Mouse (Mus musculus) central nervous system, embryonic 11.5 days (tissue): ENCODE measurements around the gene Kazn. TPM values are rescaled to one million over a fixed set of nuclear protein-coding genes. Genes with fewer than 3 reads are reported as not detected.

Source experiments
- polyA plus RNA-seq: library from polyadenylated mRNA; depleted of rRNA; stranded (reverse); fragments of >200 nt; gene quantifications from 2 replicates; pipeline ENCODE4 v1.2.3, GENCODE M21; 2012; rRNA removed

Kazn gene
- 26.1 and 29.0 TPM in 2 replicates for polyA plus RNA-seq

DNA sequence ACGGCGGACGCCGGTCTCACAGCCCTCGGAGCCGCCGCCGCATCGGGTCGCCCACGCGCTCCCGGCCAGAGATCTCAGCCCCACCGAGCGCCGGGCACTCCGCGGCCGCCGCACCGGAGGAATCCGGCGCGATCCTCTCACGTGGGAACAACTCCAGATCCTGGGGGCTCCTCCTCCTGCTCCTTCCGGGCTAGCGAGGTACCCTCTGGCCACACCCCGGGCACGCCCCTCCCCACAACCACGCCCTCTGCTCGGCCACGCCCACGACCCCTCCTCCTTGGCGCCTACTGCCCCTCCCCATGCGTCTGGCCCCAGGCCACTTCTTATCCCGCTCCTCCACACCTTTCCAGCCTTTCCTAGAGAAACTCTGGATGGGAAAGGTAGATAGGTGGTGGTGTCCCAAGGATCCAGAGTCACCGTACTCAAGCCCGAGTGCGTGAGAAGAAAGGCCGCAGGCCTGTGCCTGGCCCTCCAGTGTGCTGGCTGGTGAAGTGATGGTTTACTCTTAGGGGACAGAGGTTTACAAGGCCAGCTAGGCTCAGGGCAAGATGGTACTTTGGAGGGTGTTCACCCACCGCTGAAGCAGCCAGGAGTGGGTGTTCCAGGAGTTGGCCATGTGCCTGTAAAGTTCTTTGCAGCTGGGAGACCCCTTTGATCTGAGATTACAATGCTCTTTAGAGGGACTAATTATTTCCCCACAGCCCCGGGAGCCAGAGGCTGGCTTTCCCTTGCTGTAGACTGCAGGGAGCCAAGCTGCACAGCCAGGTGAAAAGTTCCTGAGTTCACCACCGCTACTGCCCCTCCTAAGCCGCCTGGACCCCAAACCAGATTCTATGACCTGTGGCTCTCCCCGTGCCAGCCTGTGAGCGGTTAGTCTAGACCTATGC is at the start of gene Kazn:
Kazn (minus strand) TSS at position 162 of the 887 bp plus-strand sequence.

DNA sequence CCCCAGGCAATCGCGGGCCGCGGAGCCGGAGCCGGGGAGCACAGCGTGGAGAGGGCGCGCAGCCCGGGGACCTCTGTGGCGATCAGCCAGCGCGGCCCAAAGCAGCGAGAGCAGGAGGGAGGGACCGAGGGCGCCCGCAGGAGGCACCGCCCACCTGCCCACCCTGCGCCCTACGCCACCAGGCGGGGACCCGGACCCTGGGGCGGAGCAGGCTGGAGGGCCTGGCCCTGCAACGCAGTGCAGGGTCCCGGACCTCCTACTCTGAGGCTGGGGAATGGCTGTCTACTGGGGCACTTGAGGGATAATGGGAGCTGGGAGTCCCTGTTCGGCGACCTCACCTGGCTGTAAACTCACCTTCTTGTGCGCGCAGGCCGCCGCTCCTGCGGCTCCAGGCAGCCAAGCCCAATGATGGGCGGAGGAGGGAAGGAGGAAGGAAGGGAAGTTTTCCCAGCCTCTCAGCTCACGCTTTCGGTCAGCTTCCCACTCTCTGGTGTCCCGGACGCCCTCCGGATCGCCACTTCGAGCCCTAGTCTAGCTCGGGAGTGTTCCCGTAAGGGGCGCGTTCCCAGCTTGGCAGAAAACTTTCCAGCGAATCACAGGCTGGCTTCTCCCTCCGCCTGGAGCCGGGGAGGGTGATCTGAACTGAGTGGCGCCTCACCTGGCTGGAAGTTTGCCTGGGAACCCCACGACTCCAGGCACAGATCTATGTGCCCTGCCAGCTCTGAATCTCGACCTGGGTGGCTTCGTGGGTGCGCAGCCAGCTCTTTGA is 154.9 kb downstream of the Kazn start, which contains the start of gene Tmem51:
Tmem51 (minus strand) TSS at position 174 of the 769 bp plus-strand sequence.

Other genes starting within 250 kb of the Kazn start
- gene Fhad1, start 224.3 kb downstream of the Kazn start, polyA plus RNA-seq: 2.2 and 3.9 TPM in 2 replicates
- gene Tmem51, start 155.1 kb downstream of the Kazn start, polyA plus RNA-seq: 7.5 and 8.4 TPM in 2 replicates